Mouse (Mus musculus): Measurements from ENCODE around the gene Oaz3. TPM values are rescaled to one million over a fixed set of nuclear protein-coding genes. Genes with fewer than 3 reads are reported as not detected.

The Oaz3 gene
- polyA plus RNA-seq, 1 experiment from 2014 or later = 0.13 TPM

DNA sequence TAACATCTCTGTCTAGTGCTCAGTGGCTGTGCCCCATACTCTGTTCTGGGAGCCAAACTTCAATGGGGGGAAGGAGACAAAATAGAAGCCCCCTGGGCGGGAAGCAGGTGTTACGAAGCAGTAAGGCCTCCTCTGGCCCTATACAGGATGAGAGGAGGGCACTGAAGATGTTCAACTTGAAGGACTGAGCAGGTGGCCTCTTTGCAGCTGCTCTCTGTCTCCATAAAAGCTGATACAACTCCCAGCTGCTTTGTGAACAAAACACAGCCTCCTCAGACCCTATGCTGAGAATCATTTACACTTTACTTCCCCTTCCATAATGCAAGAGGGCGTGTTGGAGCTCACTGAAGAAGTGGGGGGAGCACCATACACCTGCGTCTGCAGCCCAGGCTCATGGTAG lies 57.0 kb downstream of the Oaz3 start:
- no peaks in the 10 kb centered on the region for H3K36me3 ChIP-seq (ENCODE audit: insufficient read depth, low read length)
- no peak overlapping the region for H3K9ac ChIP-seq (ENCODE audit: low read depth, low read length)
- no peaks in the 10 kb centered on the region for H3K9me3 ChIP-seq (replicated peaks; ENCODE audit: low read length)
- DNase-seq (ENCODE audit: low spot score) (no peak), ATAC-seq (replicated peaks; ENCODE audit: low FRiP score, low read depth) (no peak)
- no peaks in the 10 kb centered on the region for H3K27me3 ChIP-seq (ENCODE audit: insufficient read depth, low read length)
- H3K27ac ChIP-seq = no peak overlapping the region
- H3K4me1 ChIP-seq (replicated peaks; ENCODE audit: insufficient read depth, low read length) = no peaks in the 10 kb centered on the region
- WGBS = 55% methylated on average over 4 of the region's 4 CpGs
- TF ChIP-seq CTCF (IDR thresholded peaks at IDR 0.05; ENCODE audit: low read depth) = no peak
- no peak overlapping the region for H3K4me2 ChIP-seq (ENCODE audit: low read length)
- H3K4me3 ChIP-seq (replicated peaks; ENCODE audit: low read depth, low read length) = no peak overlapping the region

DNA sequence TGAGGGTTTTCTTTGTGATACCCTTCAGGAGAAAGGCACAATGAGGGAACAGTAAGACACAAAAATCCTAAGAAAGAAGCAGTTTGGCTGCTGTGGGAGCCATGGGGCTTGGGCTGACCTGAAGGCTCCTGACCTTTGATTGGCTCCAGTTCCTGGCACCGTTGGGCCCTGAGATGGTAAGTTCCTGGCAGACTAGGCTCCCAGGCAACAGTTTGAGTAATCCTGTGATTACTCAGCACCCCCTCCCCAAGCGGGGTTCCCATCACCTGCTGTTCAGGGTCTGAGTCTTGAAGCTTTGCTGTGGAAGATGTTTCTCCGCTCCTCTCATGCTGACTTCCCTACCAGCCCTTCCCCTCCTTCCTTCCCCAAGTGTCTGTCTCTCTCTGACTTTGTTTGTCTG lies 60.2 kb downstream of the Oaz3 start:
- Histone ChIP-seq H3K9me3 (replicated peaks; ENCODE audit: low read length) (no peaks in the 10 kb centered on the region), H3K4me1 (replicated peaks; ENCODE audit: insufficient read depth, low read length) (no peaks in the 10 kb centered on the region), H3K4me2 (ENCODE audit: low read length) (no peak overlapping the region), H3K4me3 (replicated peaks; ENCODE audit: low read depth, low read length) (no peak overlapping the region), H3K27me3 (ENCODE audit: insufficient read depth, low read length) (no peaks in the 10 kb centered on the region), H3K36me3 (ENCODE audit: insufficient read depth, low read length) (no peaks in the 10 kb centered on the region), H3K27ac (no peak overlapping the region), H3K9ac (ENCODE audit: low read depth, low read length) (no peak overlapping the region)
- no peak for ATAC-seq (replicated peaks; ENCODE audit: low FRiP score, low read depth)
- TF ChIP-seq CTCF (IDR thresholded peaks at IDR 0.05; ENCODE audit: low read depth) = no peak
- 66% methylated on average over 3 of the region's 3 CpGs for WGBS
- no peak for DNase-seq (ENCODE audit: low spot score)

Other genes with a start within 250 kb of the Oaz3 start
- gene Gm5286, start 247.2 kb downstream of the Oaz3 start, polyA plus RNA-seq (2015; fragmentation: Nextera tagmentation; extraction: Ambion mirVana) = not detected in 2 replicates
- not detected in 2 replicates for gene Gm4778, start 179.9 kb downstream of the Oaz3 start, polyA plus RNA-seq (2015; fragmentation: Nextera tagmentation; extraction: Ambion mirVana)
- gene Them4, start 133.8 kb downstream of the Oaz3 start, polyA plus RNA-seq (2015; fragmentation: Nextera tagmentation; extraction: Ambion mirVana) = 20.2 and 21.5 TPM in 2 replicates
- 0.09 TPM in 1 of 2 replicates, not detected in the other for gene Them5, start 101.8 kb downstream of the Oaz3 start, polyA plus RNA-seq (2015; fragmentation: Nextera tagmentation; extraction: Ambion mirVana)
- 0.50 and 0.75 TPM in 2 replicates for gene C2cd4d, start 81.5 kb downstream of the Oaz3 start, polyA plus RNA-seq (2015; fragmentation: Nextera tagmentation; extraction: Ambion mirVana)
- gene Rorc, start 71.1 kb downstream of the Oaz3 start, polyA plus RNA-seq (2015; fragmentation: Nextera tagmentation; extraction: Ambion mirVana) = 14.4 and 16.4 TPM in 2 replicates
- 0.32 and 0.47 TPM in 2 replicates for gene Lingo4, start 45.4 kb downstream of the Oaz3 start, polyA plus RNA-seq (2015; fragmentation: Nextera tagmentation; extraction: Ambion mirVana)
- 11.1 and 12.8 TPM in 2 replicates for gene Tdrkh, start 30.6 kb downstream of the Oaz3 start, polyA plus RNA-seq (2015; fragmentation: Nextera tagmentation; extraction: Ambion mirVana)
- gene Mrpl9, start 597 bp downstream of the Oaz3 start, polyA plus RNA-seq (2015; fragmentation: Nextera tagmentation; extraction: Ambion mirVana) = 52.7 and 57.1 TPM in 2 replicates
- gene Celf3, start 34.4 kb upstream of the Oaz3 start, polyA plus RNA-seq (2015; fragmentation: Nextera tagmentation; extraction: Ambion mirVana) = 0.39 and 0.50 TPM in 2 replicates
- 2.0 TPM in 2 replicates for gene Riiad1, start 36.4 kb upstream of the Oaz3 start, polyA plus RNA-seq (2015; fragmentation: Nextera tagmentation; extraction: Ambion mirVana)
- 33.4 and 39.1 TPM in 2 replicates for gene Snx27, start 138.8 kb upstream of the Oaz3 start, polyA plus RNA-seq (2015; fragmentation: Nextera tagmentation; extraction: Ambion mirVana)
- not detected in 2 replicates for gene Gm10972, start 199.2 kb upstream of the Oaz3 start, polyA plus RNA-seq (2015; fragmentation: Nextera tagmentation; extraction: Ambion mirVana)
- 9.1 and 9.2 TPM in 2 replicates for gene Tuft1, start 215.0 kb upstream of the Oaz3 start, polyA plus RNA-seq (2015; fragmentation: Nextera tagmentation; extraction: Ambion mirVana)
- 2.9 and 3.0 TPM in 2 replicates for gene Selenbp2, start 249.6 kb upstream of the Oaz3 start, polyA plus RNA-seq (2015; fragmentation: Nextera tagmentation; extraction: Ambion mirVana)

Data from kidney, postnatal 0 days (tissue).